Mouse (Mus musculus): ENCODE measurements around the gene Rprd1b.

Gene Rprd1b

GRCm38 (mm10) chr2:158028354-158028863 is at the start of gene Rprd1b, which contains the start of gene Tti1:
TSS of gene Rprd1b (plus strand) at chr2:158028497.
TSS of gene Tti1 (minus strand) at chr2:158028433.
- DNase-seq (ENCODE audit: low spot score in 2 of 2) = peak; percentile 90 to 94

- DNase-seq (ENCODE audit: low spot score in 2 of 2) = no peak
Measured at GRCm38 (mm10) chr2:157979241-157979640, 49.1 kb upstream of the Rprd1b start.

GRCm38 (mm10) chr2:157982727-157983126 is 45.6 kb upstream of the Rprd1b start:
- no peak for DNase-seq (ENCODE audit: low spot score in 2 of 2)

- DNase-seq (ENCODE audit: low spot score in 2 of 2) = no peak
Measured at GRCm38 (mm10) chr2:157983276-157983675, 45.0 kb upstream of the Rprd1b start.

- no peak for DNase-seq (ENCODE audit: low spot score in 2 of 2)
Measured at GRCm38 (mm10) chr2:157985611-157986010, 42.7 kb upstream of the Rprd1b start.

- no peak for DNase-seq (ENCODE audit: low spot score in 2 of 2)
Measured at GRCm38 (mm10) chr2:157986235-157986634, 42.1 kb upstream of the Rprd1b start.

GRCm38 (mm10) chr2:157988416-157989190 is 39.7 kb upstream of the Rprd1b start:
- DNase-seq (ENCODE audit: low spot score in 2 of 2) = no peak

GRCm38 (mm10) chr2:157989946-157990345 is 38.4 kb upstream of the Rprd1b start:
- DNase-seq (ENCODE audit: low spot score in 2 of 2) = no peak

GRCm38 (mm10) chr2:157991026-157991425 is 37.3 kb upstream of the Rprd1b start:
- DNase-seq (ENCODE audit: low spot score in 2 of 2) = no peak

GRCm38 (mm10) chr2:157992501-157992900 is 35.8 kb upstream of the Rprd1b start:
- DNase-seq (ENCODE audit: low spot score in 2 of 2) = no peak

GRCm38 (mm10) chr2:157998817-157999216 is 29.5 kb upstream of the Rprd1b start:
- DNase-seq (ENCODE audit: low spot score in 2 of 2) = no peak

GRCm38 (mm10) chr2:158004620-158005019 is 23.7 kb upstream of the Rprd1b start:
- peak in 1 of 2 experiments; percentile 10 for DNase-seq (ENCODE audit: low spot score in 2 of 2)

- DNase-seq (ENCODE audit: low spot score in 2 of 2) = no peak
Measured at GRCm38 (mm10) chr2:158005641-158006040, 22.7 kb upstream of the Rprd1b start.

GRCm38 (mm10) chr2:158009373-158009772 is 18.9 kb upstream of the Rprd1b start:
- peak; percentile 4 to 17 for DNase-seq (ENCODE audit: low spot score in 2 of 2)

- no peak for DNase-seq (ENCODE audit: low spot score in 2 of 2)
Measured at GRCm38 (mm10) chr2:158012608-158013007, 15.7 kb upstream of the Rprd1b start.

- no peak for DNase-seq (ENCODE audit: low spot score in 2 of 2)
Measured at GRCm38 (mm10) chr2:158017330-158017729, 11.0 kb upstream of the Rprd1b start.

GRCm38 (mm10) chr2:158027855-158028353 is 393 bp upstream of the Rprd1b start:
- no peak for DNase-seq (ENCODE audit: low spot score in 2 of 2)

GRCm38 (mm10) chr2:158030007-158030406 is 1.7 kb downstream of the Rprd1b start:
- DNase-seq (ENCODE audit: low spot score in 2 of 2) = no peak

- no peak for DNase-seq (ENCODE audit: low spot score in 2 of 2)
Measured at GRCm38 (mm10) chr2:158035813-158036212, 7.5 kb downstream of the Rprd1b start.

- DNase-seq (ENCODE audit: low spot score in 2 of 2) = no peak
Measured at GRCm38 (mm10) chr2:158036408-158036807, 8.1 kb downstream of the Rprd1b start.

GRCm38 (mm10) chr2:158036953-158037352 is 8.7 kb downstream of the Rprd1b start:
- no peak for DNase-seq (ENCODE audit: low spot score in 2 of 2)

- DNase-seq (ENCODE audit: low spot score in 2 of 2) = no peak
Measured at GRCm38 (mm10) chr2:158037571-158037970, 9.3 kb downstream of the Rprd1b start.

- DNase-seq (ENCODE audit: low spot score in 2 of 2) = no peak
Measured at GRCm38 (mm10) chr2:158039662-158040061, 11.4 kb downstream of the Rprd1b start.

Data from heart, adult 9 months (tissue).